Comparison of ENCODE assay signal across 8 mouse cellular contexts in genomic region chr3:99140940-99141854, GRCm38 (mm10). TPM values are rescaled to one million over a fixed set of nuclear protein-coding genes. Genes with fewer than 3 reads are reported as not detected.
DNase-seq lines count a peak whose midpoint lies in the region; ATAC-seq and TF ChIP-seq lines count a peak whose summit lies in the region.

Gene Wars2, plus strand, starts transcription at chr3:99141068.

- no peaks in the 10 kb centered on the region for H3K9me3 ChIP-seq in megakaryocyte, embryonic 14.5 days

- peak within 1 kb of the TSS; percentile 51 for H3K27ac ChIP-seq in cortical plate, adult 2 months (ENCODE audit: insufficient read depth, low read length)

- H3K36me3 ChIP-seq in megakaryocyte, embryonic 14.5 days (replicated peaks; ENCODE audit: low read length): peaks cover 3% of the 10 kb centered on the region

- H3K27me3 ChIP-seq in megakaryocyte, embryonic 14.5 days (replicated peaks): peaks cover 3% of the 10 kb centered on the region

- H3K4me1 ChIP-seq in cortical plate, adult 2 months (ENCODE audit: control insufficient read depth, insufficient read depth, low read length): no peaks in the 10 kb centered on the region
- peaks cover 16% of the 10 kb centered on the region for H3K4me1 ChIP-seq in megakaryocyte, embryonic 14.5 days

- TF ChIP-seq CTCF in cortical plate, adult 2 months (IDR thresholded peaks at IDR 0.05; ENCODE audit: extremely low read depth, insufficient read depth, low read length): no peak

- ATAC-seq in activated CD4-positive, CD25-positive, alpha-beta regulatory T cell, adult 4 months: peak; percentile 95

- DNase-seq in gastrocnemius, adult 8-10 months (ENCODE audit: low spot score in 2 of 2): peak; percentile 88 to 92
- DNase-seq in hindlimb bud, embryonic 11.5 days (ENCODE audit: extremely low spot score, low read depth, low spot score): peak; percentile 88
- DNase-seq in left cerebral cortex, adult 8-10 months (ENCODE audit: low spot score in 2 of 2): peak; percentile 88 to 92
- DNase-seq in right cerebral cortex, postnatal 10 days (ENCODE audit: low spot score in 2 of 2): peak; percentile 96
- peak; percentile 90 for DNase-seq in urinary bladder, postnatal 25 days (ENCODE audit: low spot score)

- H3K4me3 ChIP-seq in cortical plate, adult 2 months (ENCODE audit: insufficient read depth, low read length): peak within 1 kb of the TSS; percentile 54
- peak within 1 kb of the TSS; percentile 91 for H3K4me3 ChIP-seq in megakaryocyte, embryonic 14.5 days (replicated peaks)

- peak; percentile 86 for TF ChIP-seq POLR2A in cortical plate, adult 2 months (IDR thresholded peaks at IDR 0.05; ENCODE audit: extremely low read depth, insufficient read depth, low read length)

RNA-seq across cellular contexts. Expression of gene Wars2, which starts in this region (rescaled TPM):
- polyA plus RNA-seq in activated CD4-positive, CD25-positive, alpha-beta regulatory T cell, adult 4 months (2017; shearing (Covaris generic)): 10 to 100 TPM in 1 of 2 experiments, 1 to 10 TPM in 1; 7.0 to 11.8 TPM
- 4.1 and 4.8 TPM in 2 replicates for polyA plus RNA-seq in cortical plate, adult 2 months (2012; rRNA removed)
- total RNA-seq in gastrocnemius, adult 8-10 months (2022): 1 to 10 TPM; 3.3 to 5.3 (median 4.4) TPM
- total RNA-seq in left cerebral cortex, adult 8-10 months (2022): 1 to 10 TPM; 6.6 to 9.6 (median 8.9) TPM
- polyA plus RNA-seq in megakaryocyte, embryonic 14.5 days (2012; ENCODE audit: insufficient read depth, low replicate concordance): 0.36 TPM in 1 of 2 replicates, not detected in the other

Comparison
In these comparisons a context has a peak if more than half of its experiments do, and no peak if none do; other contexts are left out.
1. Peak in every context shown above with its lines: DNase-seq, ATAC-seq, H3K4me3 ChIP-seq and H3K27ac ChIP-seq.